Mouse (Mus musculus): ENCODE measurements around the gene Azi2. TPM values are rescaled to one million over a fixed set of nuclear protein-coding genes. Genes with fewer than 3 reads are reported as not detected.

The Azi2 gene
- total RNA-seq, 1 experiment = 40.8 TPM

- DNase-seq (ENCODE audit: low read depth, low spot score) = no peak
- no peaks in the 10 kb centered on the region for H3K36me3 ChIP-seq (ENCODE audit: control insufficient read depth, insufficient read depth, low read length, poor library complexity, severe bottlenecking)
- no peaks in the 10 kb centered on the region for H3K9me3 ChIP-seq (ENCODE audit: control insufficient read depth, insufficient read depth, low read depth, low read length)
- H3K4me1 ChIP-seq (ENCODE audit: control insufficient read depth in 2 of 2, insufficient read depth in 2 of 2, low read length in 2 of 2, poor library complexity in 1 of 2) = no peaks in the 10 kb centered on the region
- H3K27ac ChIP-seq (ENCODE audit: insufficient read depth, low read depth, low read length, poor library complexity, severe bottlenecking) = no peak overlapping the region
- no peak for TF ChIP-seq HCFC1 (IDR thresholded peaks at IDR 0.05; ENCODE audit: borderline replicate concordance, insufficient read depth, low read length)
- no peak for TF ChIP-seq MAFK (IDR thresholded peaks at IDR 0.05; ENCODE audit: insufficient read depth, low read depth, low read length)
- TF ChIP-seq ZC3H11A (IDR thresholded peaks at IDR 0.05; ENCODE audit: borderline replicate concordance, low read depth, low read length) = no peak
- TF ChIP-seq ZNF384 (IDR thresholded peaks at IDR 0.05; ENCODE audit: low read depth, low read length) = no peak
- TF ChIP-seq CHD2 (IDR thresholded peaks at IDR 0.05; ENCODE audit: low read depth, low read length) = no peak
- no peak overlapping the region for H3K4me3 ChIP-seq (ENCODE audit: insufficient read depth in 1 of 2, low read depth in 1 of 2, low read length in 2 of 2, poor library complexity in 1 of 2, severe bottlenecking in 1 of 2)
- no peak overlapping the region for H3K9ac ChIP-seq (ENCODE audit: insufficient read depth, low read depth, low read length, poor library complexity, severe bottlenecking)
- in situ Hi-C loops (cut with MboI; ENCODE audit: low sequenced_read_pairs in 2 of 2, unreplicated experiment in 2 of 2) = no loop called here
Observed at GRCm38 (mm10) chr9:118031694-118032093, 8.6 kb upstream of the Azi2 start.

DNA sequence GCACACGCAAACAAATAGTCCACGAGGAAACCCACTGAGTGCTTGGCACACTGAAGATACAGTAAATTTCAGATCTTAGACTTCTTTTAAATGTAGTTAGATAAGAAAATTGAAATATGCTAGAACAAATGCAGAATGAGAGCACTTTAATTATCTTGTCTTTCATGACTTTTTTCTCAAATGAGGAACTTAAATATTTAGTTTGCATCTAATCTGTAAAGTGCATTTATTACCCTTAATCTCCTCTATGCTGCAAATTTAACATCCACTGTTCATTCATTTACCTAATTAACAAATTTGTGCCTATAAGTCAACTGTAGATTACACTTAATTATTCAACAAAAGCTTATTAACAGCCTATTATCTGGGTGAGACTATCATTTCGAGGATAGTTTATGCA is 5.3 kb upstream of the Azi2 start:
- no peak for DNase-seq (ENCODE audit: low read depth, low spot score)
- no peaks in the 10 kb centered on the region for H3K9me3 ChIP-seq (ENCODE audit: control insufficient read depth, insufficient read depth, low read depth, low read length)
- in situ Hi-C loops (cut with MboI; ENCODE audit: low sequenced_read_pairs in 2 of 2, unreplicated experiment in 2 of 2) = no loop called here
- H3K4me3 ChIP-seq (ENCODE audit: insufficient read depth in 1 of 2, low read depth in 1 of 2, low read length in 2 of 2, poor library complexity in 1 of 2, severe bottlenecking in 1 of 2) = no peak overlapping the region
- no peak overlapping the region for H3K27ac ChIP-seq (ENCODE audit: insufficient read depth, low read depth, low read length, poor library complexity, severe bottlenecking)
- no peak for TF ChIP-seq HCFC1 (IDR thresholded peaks at IDR 0.05; ENCODE audit: borderline replicate concordance, insufficient read depth, low read length)
- no peak for TF ChIP-seq MAFK (IDR thresholded peaks at IDR 0.05; ENCODE audit: insufficient read depth, low read depth, low read length)
- H3K4me1 ChIP-seq (ENCODE audit: control insufficient read depth in 2 of 2, insufficient read depth in 2 of 2, low read length in 2 of 2, poor library complexity in 1 of 2) = no peaks in the 10 kb centered on the region
- no peak overlapping the region for H3K9ac ChIP-seq (ENCODE audit: insufficient read depth, low read depth, low read length, poor library complexity, severe bottlenecking)
- no peaks in the 10 kb centered on the region for H3K36me3 ChIP-seq (ENCODE audit: control insufficient read depth, insufficient read depth, low read length, poor library complexity, severe bottlenecking)

DNA sequence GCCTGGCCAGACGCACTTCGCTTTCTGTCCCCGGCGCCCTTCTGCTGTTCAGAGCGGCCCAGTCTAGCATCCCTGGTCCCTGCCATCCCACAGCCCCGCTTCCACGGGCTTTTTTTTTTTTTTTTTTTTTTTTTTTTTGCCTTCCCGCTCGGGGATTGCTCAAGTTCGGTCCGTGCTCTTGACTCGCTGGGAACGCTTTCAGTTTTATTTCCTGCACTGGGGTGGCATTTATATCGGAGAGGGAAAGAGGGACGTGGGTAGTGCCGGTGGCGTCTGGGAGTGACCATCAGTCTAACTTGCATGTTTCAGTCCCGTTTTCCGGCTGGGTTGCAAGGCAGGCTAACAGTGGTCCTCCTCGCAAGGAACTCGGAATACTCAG is 712 bp downstream of the Azi2 start:
- H3K4me3 ChIP-seq (ENCODE audit: insufficient read depth in 1 of 2, low read depth in 1 of 2, low read length in 2 of 2, poor library complexity in 1 of 2, severe bottlenecking in 1 of 2) = peak overlapping the region; percentile 78 to 82
- peak overlapping the region; percentile 86 for H3K27ac ChIP-seq (ENCODE audit: insufficient read depth, low read depth, low read length, poor library complexity, severe bottlenecking)
- no peaks in the 10 kb centered on the region for H3K4me1 ChIP-seq (ENCODE audit: control insufficient read depth in 2 of 2, insufficient read depth in 2 of 2, low read length in 2 of 2, poor library complexity in 1 of 2)
- H3K9ac ChIP-seq (ENCODE audit: insufficient read depth, low read depth, low read length, poor library complexity, severe bottlenecking) = peak overlapping the region; percentile 80
- no peaks in the 10 kb centered on the region for H3K9me3 ChIP-seq (ENCODE audit: control insufficient read depth, insufficient read depth, low read depth, low read length)
- DNase-seq (ENCODE audit: low read depth, low spot score) = no peak
- TF ChIP-seq ZNF384 (IDR thresholded peaks at IDR 0.05; ENCODE audit: low read depth, low read length) (peak; percentile 91), CHD2 (IDR thresholded peaks at IDR 0.05; ENCODE audit: low read depth, low read length) (no peak), HCFC1 (IDR thresholded peaks at IDR 0.05; ENCODE audit: borderline replicate concordance, insufficient read depth, low read length) (no peak)
- in situ Hi-C loops (cut with MboI; ENCODE audit: low sequenced_read_pairs in 2 of 2, unreplicated experiment in 2 of 2) = no loop called here
- 0 out of 2 replicates have a peak, but pooled peaks cover 2% of the 10 kb centered on the region for H3K36me3 ChIP-seq (ENCODE audit: control insufficient read depth, insufficient read depth, low read length, poor library complexity, severe bottlenecking)

- in situ Hi-C loops (cut with MboI; ENCODE audit: low sequenced_read_pairs in 2 of 2, unreplicated experiment in 2 of 2) = no loop called here
- DNase-seq (ENCODE audit: low read depth, low spot score) = no peak
Observed at GRCm38 (mm10) chr9:118041646-118042045, 1.3 kb downstream of the Azi2 start.

GRCm38 (mm10) chr9:118042738-118043137 is 2.4 kb downstream of the Azi2 start:
- H3K4me3 ChIP-seq (ENCODE audit: insufficient read depth in 1 of 2, low read depth in 1 of 2, low read length in 2 of 2, poor library complexity in 1 of 2, severe bottlenecking in 1 of 2) = no peak overlapping the region
- TF ChIP-seq HCFC1 (IDR thresholded peaks at IDR 0.05; ENCODE audit: borderline replicate concordance, insufficient read depth, low read length) (no peak), MAFK (IDR thresholded peaks at IDR 0.05; ENCODE audit: insufficient read depth, low read depth, low read length) (no peak), ZNF384 (IDR thresholded peaks at IDR 0.05; ENCODE audit: low read depth, low read length) (no peak), ZC3H11A (IDR thresholded peaks at IDR 0.05; ENCODE audit: borderline replicate concordance, low read depth, low read length) (no peak), CHD2 (IDR thresholded peaks at IDR 0.05; ENCODE audit: low read depth, low read length) (no peak)
- no peak overlapping the region for H3K27ac ChIP-seq (ENCODE audit: insufficient read depth, low read depth, low read length, poor library complexity, severe bottlenecking)
- DNase-seq (ENCODE audit: low read depth, low spot score) = no peak
- peaks cover 2% of the 10 kb centered on the region; the same call in 1 of the 2 replicates for H3K36me3 ChIP-seq (ENCODE audit: control insufficient read depth, insufficient read depth, low read length, poor library complexity, severe bottlenecking)
- no peaks in the 10 kb centered on the region for H3K9me3 ChIP-seq (ENCODE audit: control insufficient read depth, insufficient read depth, low read depth, low read length)
- H3K9ac ChIP-seq (ENCODE audit: insufficient read depth, low read depth, low read length, poor library complexity, severe bottlenecking) = no peak overlapping the region
- in situ Hi-C loops (cut with MboI; ENCODE audit: low sequenced_read_pairs in 2 of 2, unreplicated experiment in 2 of 2) = no loop called here
- no peaks in the 10 kb centered on the region for H3K4me1 ChIP-seq (ENCODE audit: control insufficient read depth in 2 of 2, insufficient read depth in 2 of 2, low read length in 2 of 2, poor library complexity in 1 of 2)

More at GRCm38 (mm10) chr9:118041646-118042045, 1.3 kb downstream of the Azi2 start:
- H3K27ac ChIP-seq (ENCODE audit: insufficient read depth, low read depth, low read length, poor library complexity, severe bottlenecking) = no peak overlapping the region
- no peaks in the 10 kb centered on the region for H3K4me1 ChIP-seq (ENCODE audit: control insufficient read depth in 2 of 2, insufficient read depth in 2 of 2, low read length in 2 of 2, poor library complexity in 1 of 2)
- peak overlapping the region; percentile 78 to 82; a peak in 3 of 4 replicates for H3K4me3 ChIP-seq (ENCODE audit: insufficient read depth in 1 of 2, low read depth in 1 of 2, low read length in 2 of 2, poor library complexity in 1 of 2, severe bottlenecking in 1 of 2)
- H3K36me3 ChIP-seq (ENCODE audit: control insufficient read depth, insufficient read depth, low read length, poor library complexity, severe bottlenecking) = 0 out of 2 replicates have a peak, but pooled peaks cover 2% of the 10 kb centered on the region
- no peaks in the 10 kb centered on the region for H3K9me3 ChIP-seq (ENCODE audit: control insufficient read depth, insufficient read depth, low read depth, low read length)
- no peak overlapping the region; the same call in 1 of the 2 replicates for H3K9ac ChIP-seq (ENCODE audit: insufficient read depth, low read depth, low read length, poor library complexity, severe bottlenecking)
- TF ChIP-seq ZC3H11A (IDR thresholded peaks at IDR 0.05; ENCODE audit: borderline replicate concordance, low read depth, low read length) = no peak
- no peak for TF ChIP-seq HCFC1 (IDR thresholded peaks at IDR 0.05; ENCODE audit: borderline replicate concordance, insufficient read depth, low read length)
- no peak for TF ChIP-seq MAFK (IDR thresholded peaks at IDR 0.05; ENCODE audit: insufficient read depth, low read depth, low read length)

Measured in ES-E14 (cell line).